Mouse (Mus musculus): ENCODE results near the gene Ankmy1.

DNA sequence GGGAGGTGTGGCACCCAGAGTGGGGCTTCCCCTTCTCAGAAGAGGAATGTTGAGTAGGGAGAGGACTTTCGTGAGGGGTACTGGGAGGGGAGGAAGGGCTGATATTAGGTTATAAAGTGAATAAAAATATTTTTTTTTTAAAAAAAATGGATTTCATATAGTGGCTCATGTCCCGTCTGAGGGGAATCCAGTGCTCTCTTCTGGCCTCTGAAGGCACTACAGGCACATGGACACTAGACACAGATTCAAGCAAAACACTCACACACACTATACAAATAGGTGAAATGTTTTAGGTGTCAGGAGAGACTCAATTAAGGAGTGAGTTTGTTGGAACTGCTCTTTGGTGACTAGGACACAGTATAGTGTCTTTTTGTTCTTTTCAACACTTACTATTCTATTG lies 33.3 kb upstream of the Ankmy1 start:
- no peak for TF ChIP-seq POLR2A (IDR thresholded peaks at IDR 0.05; ENCODE audit: extremely low read depth, insufficient read depth, low read length)
- TF ChIP-seq CTCF (IDR thresholded peaks at IDR 0.05; ENCODE audit: low read depth, low read length): no peak

Measured in liver, adult 2 months (tissue).